15 mouse cellular contexts compared by ENCODE assay signal in genomic region chr14:34309266-34309665, GRCm38 (mm10). TPM values are rescaled to one million over a fixed set of nuclear protein-coding genes. Genes with fewer than 3 reads are reported as not detected.
A peak's percentile ranks its signal among the peaks of the same experiment; 100 is the strongest.
DNase-seq lines count a peak whose midpoint lies in the region; ATAC-seq lines count a peak whose summit lies in the region.
"Had no signal": no experiment of that assay in that cellular context is flagged by ENCODE, and none has a peak within 500 bp of the region (broad histone marks: within the 10 kb centered on the region; RNA-seq: fewer than 3 reads in every experiment).

No protein-coding gene starts in this region.

- peak overlapping the region; percentile 87; the same call in 1 of the 2 replicates for H3K9ac ChIP-seq in heart, embryonic 14.5 days (ENCODE audit: low read length)
- H3K9ac ChIP-seq in lung, embryonic 15.5 days = no peak overlapping the region
- no peak overlapping the region for H3K9ac ChIP-seq in embryonic facial prominence, embryonic 15.5 days

- peaks cover 3% of the 10 kb centered on the region; the same call in 1 of the 2 replicates for H3K36me3 ChIP-seq in heart, embryonic 14.5 days (ENCODE audit: control insufficient read depth, insufficient read depth, low read length)
- H3K36me3 ChIP-seq in lung, embryonic 15.5 days = no peaks in the 10 kb centered on the region
- H3K36me3 ChIP-seq in embryonic facial prominence, embryonic 15.5 days = no peaks in the 10 kb centered on the region
- H3K36me3 ChIP-seq: neural tube, embryonic 13.5 days had no signal

- H3K27ac ChIP-seq in heart, embryonic 14.5 days (replicated peaks in 1 of 2; ENCODE audit: control insufficient read depth in 1 of 2, insufficient read depth in 1 of 2, low read depth in 2 of 2, low read length in 2 of 2) = no peak overlapping the region
- peak overlapping the region; percentile 95; the same call in 1 of the 2 replicates for H3K27ac ChIP-seq in lung, embryonic 15.5 days
- no peak overlapping the region for H3K27ac ChIP-seq in embryonic facial prominence, embryonic 15.5 days (replicated peaks)

- intact Hi-C loops in heart, postnatal 10 days (cut with DNase I) = no loop called here

- no peak for DNase-seq in heart, postnatal 10 days
- no peak for DNase-seq in lung, postnatal 10 days
- peak; percentile 13 for DNase-seq in naive thymus-derived CD4-positive, alpha-beta T cell, adult 2 months (ENCODE audit: low read depth)
- DNase-seq in ovary, adult 18-20 months (ENCODE audit: low spot score) = no peak
- DNase-seq: embryo, embryonic 11 days; forebrain, postnatal 0 days; layer of hippocampus, adult 9-11 months; right cerebral cortex, postnatal 14 days had no signal

- H3K27me3 ChIP-seq in heart, embryonic 14.5 days (ENCODE audit: control insufficient read depth, insufficient read depth, low read length) = no peaks in the 10 kb centered on the region
- no peaks in the 10 kb centered on the region for H3K27me3 ChIP-seq in lung, embryonic 15.5 days
- H3K27me3 ChIP-seq in embryonic facial prominence, embryonic 15.5 days = no peaks in the 10 kb centered on the region
- H3K27me3 ChIP-seq: neural tube, embryonic 13.5 days had no signal

- H3K9me3 ChIP-seq in heart, embryonic 14.5 days (ENCODE audit: control insufficient read depth, low read length) = no peaks in the 10 kb centered on the region
- H3K9me3 ChIP-seq in lung, embryonic 15.5 days = no peaks in the 10 kb centered on the region
- no peaks in the 10 kb centered on the region for H3K9me3 ChIP-seq in embryonic facial prominence, embryonic 15.5 days (replicated peaks)
- H3K9me3 ChIP-seq: neural tube, embryonic 13.5 days had no signal

- WGBS in heart, embryonic 14.5 days = 89% methylated on average over 4 of the region's 4 CpGs
- 76% methylated on average over 4 of the region's 4 CpGs for WGBS in lung, embryonic 15.5 days
- WGBS in embryonic facial prominence, embryonic 15.5 days = 85% methylated on average over 4 of the region's 4 CpGs

- peak overlapping the region; percentile 81; the same call in 1 of the 2 replicates for H3K4me2 ChIP-seq in heart, embryonic 14.5 days (ENCODE audit: low read length)
- peak overlapping the region; percentile 70 for H3K4me2 ChIP-seq in lung, embryonic 15.5 days
- H3K4me2 ChIP-seq in embryonic facial prominence, embryonic 15.5 days (replicated peaks) = 0 out of 2 replicates have a peak overlapping the region, but pooled peaks have one; percentile 69

- no peak overlapping the region; a peak in 1 of 4 replicates for H3K4me3 ChIP-seq in heart, embryonic 14.5 days (ENCODE audit: control insufficient read depth in 1 of 2, insufficient read depth in 1 of 2, low read depth in 1 of 2, low read length in 2 of 2)
- H3K4me3 ChIP-seq in lung, embryonic 15.5 days = peak overlapping the region; percentile 87; the same call in 1 of the 2 replicates
- H3K4me3 ChIP-seq in embryonic facial prominence, embryonic 15.5 days (replicated peaks) = no peak overlapping the region; the same call in 1 of the 2 replicates

- no peak for ATAC-seq in heart, embryonic 14.5 days (ENCODE audit: insufficient number of reproducible peaks, insufficient read depth, low FRiP score, low read depth)
- no peak for ATAC-seq in lung, embryonic 15.5 days (ENCODE audit: borderline replicate concordance, extremely low read depth, low FRiP score, low TSS enrichment)
- ATAC-seq in embryonic facial prominence, embryonic 15.5 days (ENCODE audit: insufficient number of reproducible peaks, low FRiP score, low TSS enrichment, low read depth) = no peak
- ATAC-seq: activated CD4-positive, CD25-positive, alpha-beta regulatory T cell, adult 4 months; forebrain, postnatal 0 days had no signal

- H3K4me1 ChIP-seq in heart, embryonic 14.5 days (ENCODE audit: control insufficient read depth in 2 of 2, insufficient read depth in 2 of 2, low read length in 2 of 2) = peaks cover 2 to 20% of the 10 kb centered on the region in 2 experiments
- H3K4me1 ChIP-seq in lung, embryonic 15.5 days = peaks cover 21% of the 10 kb centered on the region
- peaks cover 19% of the 10 kb centered on the region for H3K4me1 ChIP-seq in embryonic facial prominence, embryonic 15.5 days

RNA-seq across cellular contexts. Expression of gene Shld2, which starts 1.0 kb away (rescaled TPM):
- 7.1 and 7.3 TPM in 2 replicates for polyA plus RNA-seq in heart, embryonic 14.5 days (2014; fragmentation: Nextera tagmentation; extraction: Ambion mirVana)
- 1 to 10 TPM; 7.4 to 7.7 TPM for total RNA-seq in heart, postnatal 10 days (2021)
- 10.1 and 12.6 TPM in 2 replicates for polyA plus RNA-seq in lung, embryonic 15.5 days (2015; fragmentation: Nextera tagmentation; extraction: Ambion mirVana)
- polyA plus RNA-seq in embryonic facial prominence, embryonic 15.5 days (2015; fragmentation: Nextera tagmentation; extraction: Ambion mirVana) = 12.2 and 13.1 TPM in 2 replicates

RNA-seq across cellular contexts. Expression of gene Glud1, which starts 1.3 kb away (rescaled TPM):
- 65.4 and 68.0 TPM in 2 replicates for polyA plus RNA-seq in heart, embryonic 14.5 days (2014; fragmentation: Nextera tagmentation; extraction: Ambion mirVana)
- total RNA-seq in heart, postnatal 10 days (2021) = 100 to 1,000 TPM; 130 to 141 TPM
- polyA plus RNA-seq in lung, embryonic 15.5 days (2015; fragmentation: Nextera tagmentation; extraction: Ambion mirVana) = 66.4 and 68.7 TPM in 2 replicates
- 73.8 and 74.1 TPM in 2 replicates for polyA plus RNA-seq in embryonic facial prominence, embryonic 15.5 days (2015; fragmentation: Nextera tagmentation; extraction: Ambion mirVana)

RNA-seq across cellular contexts. Expression of gene Fam25c, which starts 46.0 kb away (rescaled TPM):
- not detected in 2 replicates for polyA plus RNA-seq in heart, embryonic 14.5 days (2014; fragmentation: Nextera tagmentation; extraction: Ambion mirVana)
- not detected for total RNA-seq in heart, postnatal 10 days (2021)
- polyA plus RNA-seq in lung, embryonic 15.5 days (2015; fragmentation: Nextera tagmentation; extraction: Ambion mirVana) = not detected in 2 replicates
- 154 and 196 TPM in 2 replicates for polyA plus RNA-seq in embryonic facial prominence, embryonic 15.5 days (2015; fragmentation: Nextera tagmentation; extraction: Ambion mirVana)
- total RNA-seq: forebrain, postnatal 0 days; granulocyte monocyte progenitor cell, adult 5-6 weeks; MEL had no signal
- polyA plus RNA-seq: activated CD4-positive, CD25-positive, alpha-beta regulatory T cell, adult 4 months; forebrain, postnatal 0 days; neural tube, embryonic 13.5 days had no signal

Comparison
In these comparisons a context has a peak if more than half of its experiments do, and no peak if none do; other contexts are left out.
1. RNA of gene Fam25c, which starts 46.0 kb away (polyA plus RNA-seq): 154 to 196 TPM in embryonic facial prominence, embryonic 15.5 days; not detected in lung, embryonic 15.5 days and not detected in heart, embryonic 14.5 days; every median in the first group is over 100 times any median in the second.
2. Peak in every context shown above with its lines, with median percentiles within 50 percentile points of each other: H3K4me2 ChIP-seq.